Mouse (Mus musculus): ENCODE measurements around the gene Cd79b. TPM values are rescaled to one million over a fixed set of nuclear protein-coding genes. Genes with fewer than 3 reads are reported as not detected.

The Cd79b gene
- polyA plus RNA-seq, 1 experiment from 2014 or later = 3.6 TPM

GRCm38 (mm10) chr11:106328521-106328920, 14.0 kb upstream of the Cd79b start:
- Histone ChIP-seq H3K4me1 (ENCODE audit: control insufficient read depth, insufficient read depth, low read length) (peaks cover 25% of the 10 kb centered on the region), H3K9ac (ENCODE audit: low read length) (no peak overlapping the region), H3K27me3 (ENCODE audit: control insufficient read depth, insufficient read depth, low read length) (no peaks in the 10 kb centered on the region), H3K4me2 (ENCODE audit: low read depth, low read length) (no peak overlapping the region), H3K27ac (ENCODE audit: low read length) (peak overlapping the region; percentile 62), H3K36me3 (ENCODE audit: control insufficient read depth, insufficient read depth) (no peaks in the 10 kb centered on the region), H3K4me3 (ENCODE audit: low read length) (no peak overlapping the region), H3K9me3 (replicated peaks; ENCODE audit: control insufficient read depth, low read length) (no peaks in the 10 kb centered on the region)
- ATAC-seq (replicated peaks; ENCODE audit: extremely low read depth, insufficient read depth, low FRiP score) = no peak
- WGBS = 36% methylated on average over 5 of the region's 5 CpGs

GRCm38 (mm10) chr11:106326475-106326874, 11.9 kb upstream of the Cd79b start:
- H3K27me3 ChIP-seq (ENCODE audit: control insufficient read depth, insufficient read depth, low read length) = no peaks in the 10 kb centered on the region
- no peaks in the 10 kb centered on the region for H3K36me3 ChIP-seq (ENCODE audit: control insufficient read depth, insufficient read depth)
- no peak overlapping the region for H3K27ac ChIP-seq (ENCODE audit: low read length)
- H3K9me3 ChIP-seq (replicated peaks; ENCODE audit: control insufficient read depth, low read length) = no peaks in the 10 kb centered on the region
- peaks cover 18% of the 10 kb centered on the region for H3K4me1 ChIP-seq (ENCODE audit: control insufficient read depth, insufficient read depth, low read length)
- no peak for ATAC-seq (replicated peaks; ENCODE audit: extremely low read depth, insufficient read depth, low FRiP score)
- no peak overlapping the region for H3K4me3 ChIP-seq (ENCODE audit: low read length)
- 72% methylated on average over 8 of the region's 8 CpGs for WGBS
- H3K4me2 ChIP-seq (ENCODE audit: low read depth, low read length) = no peak overlapping the region
- H3K9ac ChIP-seq (ENCODE audit: low read length) = no peak overlapping the region

GRCm38 (mm10) chr11:106325566-106326206, 11.1 kb upstream of the Cd79b start:
- no peaks in the 10 kb centered on the region for H3K27me3 ChIP-seq (ENCODE audit: control insufficient read depth, insufficient read depth, low read length)
- H3K36me3 ChIP-seq (ENCODE audit: control insufficient read depth, insufficient read depth) = no peaks in the 10 kb centered on the region
- no peaks in the 10 kb centered on the region for H3K9me3 ChIP-seq (replicated peaks; ENCODE audit: control insufficient read depth, low read length)
- H3K9ac ChIP-seq (ENCODE audit: low read length) = no peak overlapping the region
- no peak for ATAC-seq (replicated peaks; ENCODE audit: extremely low read depth, insufficient read depth, low FRiP score)
- H3K4me3 ChIP-seq (ENCODE audit: low read length) = no peak overlapping the region
- 65% methylated on average over 8 of the region's 8 CpGs for WGBS
- H3K4me1 ChIP-seq (ENCODE audit: control insufficient read depth, insufficient read depth, low read length) = peaks cover 18% of the 10 kb centered on the region
- H3K4me2 ChIP-seq (ENCODE audit: low read depth, low read length) = no peak overlapping the region
- no peak overlapping the region for H3K27ac ChIP-seq (ENCODE audit: low read length)

- no peaks in the 10 kb centered on the region for H3K36me3 ChIP-seq (ENCODE audit: control insufficient read depth, insufficient read depth)
- no peaks in the 10 kb centered on the region for H3K9me3 ChIP-seq (replicated peaks; ENCODE audit: control insufficient read depth, low read length)
- H3K27ac ChIP-seq (ENCODE audit: low read length) = no peak overlapping the region
- H3K4me2 ChIP-seq (ENCODE audit: low read depth, low read length) = no peak overlapping the region
- no peak for ATAC-seq (replicated peaks; ENCODE audit: extremely low read depth, insufficient read depth, low FRiP score)
- H3K4me3 ChIP-seq (ENCODE audit: low read length) = no peak overlapping the region
- WGBS = 69% methylated on average over 5 of the region's 5 CpGs
- peaks cover 16% of the 10 kb centered on the region for H3K4me1 ChIP-seq (ENCODE audit: control insufficient read depth, insufficient read depth, low read length)
- H3K9ac ChIP-seq (ENCODE audit: low read length) = no peak overlapping the region
- H3K27me3 ChIP-seq (ENCODE audit: control insufficient read depth, insufficient read depth, low read length) = no peaks in the 10 kb centered on the region
Measured at GRCm38 (mm10) chr11:106324858-106325257, 10.3 kb upstream of the Cd79b start.

GRCm38 (mm10) chr11:106318406-106319366, 4.1 kb upstream of the Cd79b start:
- Histone ChIP-seq H3K9me3 (replicated peaks; ENCODE audit: control insufficient read depth, low read length) (no peaks in the 10 kb centered on the region), H3K4me1 (ENCODE audit: control insufficient read depth, insufficient read depth, low read length) (no peaks in the 10 kb centered on the region), H3K4me2 (ENCODE audit: low read depth, low read length) (no peak overlapping the region), H3K4me3 (ENCODE audit: low read length) (no peak overlapping the region), H3K27me3 (ENCODE audit: control insufficient read depth, insufficient read depth, low read length) (no peaks in the 10 kb centered on the region), H3K27ac (ENCODE audit: low read length) (no peak overlapping the region), H3K36me3 (ENCODE audit: control insufficient read depth, insufficient read depth) (no peaks in the 10 kb centered on the region), H3K9ac (ENCODE audit: low read length) (no peak overlapping the region)
- WGBS = 56% methylated on average over 21 of the region's 21 CpGs
- no peak for ATAC-seq (replicated peaks; ENCODE audit: extremely low read depth, insufficient read depth, low FRiP score)

GRCm38 (mm10) chr11:106317801-106318200, 3.2 kb upstream of the Cd79b start:
- no peaks in the 10 kb centered on the region for H3K36me3 ChIP-seq (ENCODE audit: control insufficient read depth, insufficient read depth)
- H3K4me3 ChIP-seq (ENCODE audit: low read length) = no peak overlapping the region
- no peaks in the 10 kb centered on the region for H3K4me1 ChIP-seq (ENCODE audit: control insufficient read depth, insufficient read depth, low read length)
- no peak for ATAC-seq (replicated peaks; ENCODE audit: extremely low read depth, insufficient read depth, low FRiP score)
- no peak overlapping the region for H3K27ac ChIP-seq (ENCODE audit: low read length)
- no peak overlapping the region for H3K4me2 ChIP-seq (ENCODE audit: low read depth, low read length)
- no peak overlapping the region for H3K9ac ChIP-seq (ENCODE audit: low read length)
- H3K27me3 ChIP-seq (ENCODE audit: control insufficient read depth, insufficient read depth, low read length) = no peaks in the 10 kb centered on the region
- 75% methylated on average over 7 of the region's 7 CpGs for WGBS
- H3K9me3 ChIP-seq (replicated peaks; ENCODE audit: control insufficient read depth, low read length) = no peaks in the 10 kb centered on the region

GRCm38 (mm10) chr11:106316416-106316815, 1.9 kb upstream of the Cd79b start:
- Histone ChIP-seq H3K9ac (ENCODE audit: low read length) (no peak overlapping the region), H3K27ac (ENCODE audit: low read length) (no peak overlapping the region), H3K36me3 (ENCODE audit: control insufficient read depth, insufficient read depth) (no peaks in the 10 kb centered on the region), H3K4me3 (ENCODE audit: low read length) (no peak overlapping the region), H3K9me3 (replicated peaks; ENCODE audit: control insufficient read depth, low read length) (no peaks in the 10 kb centered on the region), H3K4me2 (ENCODE audit: low read depth, low read length) (no peak overlapping the region), H3K27me3 (ENCODE audit: control insufficient read depth, insufficient read depth, low read length) (no peaks in the 10 kb centered on the region), H3K4me1 (ENCODE audit: control insufficient read depth, insufficient read depth, low read length) (no peaks in the 10 kb centered on the region)
- 63% methylated on average over 1 of the region's 1 CpGs for WGBS
- ATAC-seq (replicated peaks; ENCODE audit: extremely low read depth, insufficient read depth, low FRiP score) = no peak

GRCm38 (mm10) chr11:106313533-106313932, 1.0 kb downstream of the Cd79b start:
- H3K9ac ChIP-seq (ENCODE audit: low read length) = peak overlapping the region; percentile 15; the same call in 1 of the 2 replicates
- H3K27me3 ChIP-seq (ENCODE audit: control insufficient read depth, insufficient read depth, low read length) = no peaks in the 10 kb centered on the region
- peak overlapping the region; percentile 20; the same call in 1 of the 2 replicates for H3K4me3 ChIP-seq (ENCODE audit: low read length)
- WGBS = 57% methylated on average over 5 of the region's 5 CpGs
- H3K4me2 ChIP-seq (ENCODE audit: low read depth, low read length) = peak overlapping the region; percentile 36; the same call in 1 of the 2 replicates
- no peak overlapping the region for H3K27ac ChIP-seq (ENCODE audit: low read length)
- no peaks in the 10 kb centered on the region for H3K9me3 ChIP-seq (replicated peaks; ENCODE audit: control insufficient read depth, low read length)
- H3K36me3 ChIP-seq (ENCODE audit: control insufficient read depth, insufficient read depth) = no peaks in the 10 kb centered on the region
- H3K4me1 ChIP-seq (ENCODE audit: control insufficient read depth, insufficient read depth, low read length) = no peaks in the 10 kb centered on the region
- no peak for ATAC-seq (replicated peaks; ENCODE audit: extremely low read depth, insufficient read depth, low FRiP score)

- no peak for ATAC-seq (replicated peaks; ENCODE audit: extremely low read depth, insufficient read depth, low FRiP score)
- Histone ChIP-seq H3K4me3 (ENCODE audit: low read length) (no peak overlapping the region), H3K9me3 (replicated peaks; ENCODE audit: control insufficient read depth, low read length) (no peaks in the 10 kb centered on the region), H3K27ac (ENCODE audit: low read length) (no peak overlapping the region), H3K9ac (ENCODE audit: low read length) (no peak overlapping the region), H3K27me3 (ENCODE audit: control insufficient read depth, insufficient read depth, low read length) (no peaks in the 10 kb centered on the region), H3K4me1 (ENCODE audit: control insufficient read depth, insufficient read depth, low read length) (no peaks in the 10 kb centered on the region), H3K36me3 (ENCODE audit: control insufficient read depth, insufficient read depth) (no peaks in the 10 kb centered on the region), H3K4me2 (ENCODE audit: low read depth, low read length) (no peak overlapping the region)
- WGBS = 71% methylated on average over 5 of the region's 5 CpGs
Measured at GRCm38 (mm10) chr11:106310123-106310522, 4.4 kb downstream of the Cd79b start.
